Mouse (Mus musculus) T-cell, adult 2 months (primary cell): Measurements from ENCODE around the gene Kcnmb2.

Source experiments
- DNase-seq: peaks from one replicate; pipeline ENCODE4 v3.0.0; 2022; ENCODE audit warnings: low spot score

The Kcnmb2 gene

GRCm38 (mm10) chr3:32144194-32144593 lies 241.9 kb downstream of the Kcnmb2 start:
- no peak for DNase-seq

- DNase-seq = no peak
Measured at GRCm38 (mm10) chr3:32144655-32145054, 242.3 kb downstream of the Kcnmb2 start.

GRCm38 (mm10) chr3:32147739-32148138 lies 245.4 kb downstream of the Kcnmb2 start:
- no peak for DNase-seq

- DNase-seq = no peak
Measured at GRCm38 (mm10) chr3:32149851-32150570, 247.7 kb downstream of the Kcnmb2 start.

- no peak for DNase-seq
Measured at GRCm38 (mm10) chr3:32180519-32180918, 278.2 kb downstream of the Kcnmb2 start.

- DNase-seq = no peak
Measured at GRCm38 (mm10) chr3:32185855-32186522, 283.7 kb downstream of the Kcnmb2 start.

- DNase-seq = no peak
Measured at GRCm38 (mm10) chr3:32188521-32188920, 286.2 kb downstream of the Kcnmb2 start.

- DNase-seq = no peak
Measured at GRCm38 (mm10) chr3:32188955-32189354, 286.6 kb downstream of the Kcnmb2 start.

GRCm38 (mm10) chr3:32189956-32190355 lies 287.6 kb downstream of the Kcnmb2 start:
- no peak for DNase-seq

GRCm38 (mm10) chr3:32194014-32194413 lies 291.7 kb downstream of the Kcnmb2 start:
- DNase-seq = no peak

- DNase-seq = no peak
Measured at GRCm38 (mm10) chr3:32226755-32227154, 324.4 kb downstream of the Kcnmb2 start.

GRCm38 (mm10) chr3:32236766-32237165 lies 334.5 kb downstream of the Kcnmb2 start:
- no peak for DNase-seq
